Mouse (Mus musculus) midbrain, embryonic 11.5 days (tissue): ENCODE data around the gene Nt5c3b. TPM values are rescaled to one million over a fixed set of nuclear protein-coding genes. Genes with fewer than 3 reads are reported as not detected.

ENCODE experiments used
- ATAC-seq: fragments of 200-750 bp; cut with Nextera tagmentation; 2 replicates; pipeline ENCODE4 v1.8.0; 2017; ENCODE audit warnings: moderate TSS enrichment, moderate library complexity; ENCODE audit not compliant: low FRiP score
- DNase-seq: peaks from one replicate; pipeline ENCODE4 v3.0.0; 2015; ENCODE audit warnings: low spot score; ENCODE audit errors: missing footprints
- H3K27ac ChIP-seq: fragments of 300-500 bp; sonication (generic); 2 replicates; pipeline ENCODE4 v1.5.1; 2014; ENCODE audit warnings: low read depth, low read length
- H3K27me3 ChIP-seq: fragments of 300-500 bp; sonication (generic); 2 replicates; pipeline ENCODE4 v1.6.1; 2014; ENCODE audit warnings: mild to moderate bottlenecking, low read length, moderate library complexity, mixed read lengths; ENCODE audit not compliant: control insufficient read depth, insufficient read depth
- H3K36me3 ChIP-seq: fragments of 300-500 bp; sonication (generic); 2 replicates; pipeline ENCODE4 v1.6.1; 2014; ENCODE audit warnings: mild to moderate bottlenecking, low read length, moderate library complexity, mixed read lengths; ENCODE audit not compliant: control insufficient read depth, insufficient read depth
- H3K4me1 ChIP-seq: fragments of 300-500 bp; sonication (generic); 2 replicates; pipeline ENCODE4 v1.6.1; 2014; ENCODE audit warnings: low read length; ENCODE audit not compliant: control insufficient read depth, insufficient read depth
- H3K4me2 ChIP-seq: fragments of 300-500 bp; sonication (generic); 2 replicates; pipeline ENCODE4 v1.6.1; 2014; ENCODE audit warnings: mild to moderate bottlenecking, moderate library complexity
- H3K4me3 ChIP-seq: fragments of 300-500 bp; sonication (generic); 2 replicates; pipeline ENCODE4 v1.5.1; 2014; ENCODE audit warnings: low read depth, low read length
- H3K9ac ChIP-seq: fragments of 300-500 bp; sonication (generic); 2 replicates; pipeline ENCODE4 v1.6.1; 2014; ENCODE audit warnings: low read length
- H3K9me3 ChIP-seq: fragments of 300-500 bp; sonication (generic); 2 replicates; pipeline ENCODE4 v1.6.1; 2016; ENCODE audit warnings: low read length; ENCODE audit not compliant: control insufficient read depth
- WGBS: fragments of 180-500 bp; shearing (Covaris S2); extraction: QIAGEN DNeasy Blood & Tissue Kit; methylation state at CpG from one replicate; pipeline ENCODE4 v1.1.7; 2014; 5-methylcytosine and 5-hydroxymethylcytosine counted together
- microRNA-seq: library from miRNA; unstranded; fragments of <30 nt; microRNA quantifications from one replicate; pipeline ENCODE4, GENCODE M21; 2017
- polyA plus RNA-seq: library from polyadenylated mRNA; unstranded; fragments of >200 nt; fragmentation: Nextera tagmentation; extraction: Ambion mirVana; gene quantifications from 2 replicates; pipeline ENCODE4 v1.2.1, GENCODE M21; 2014

Gene Nt5c3b
- polyA plus RNA-seq, 1 experiment from 2014 or later, result 88.9 TPM

DNA sequence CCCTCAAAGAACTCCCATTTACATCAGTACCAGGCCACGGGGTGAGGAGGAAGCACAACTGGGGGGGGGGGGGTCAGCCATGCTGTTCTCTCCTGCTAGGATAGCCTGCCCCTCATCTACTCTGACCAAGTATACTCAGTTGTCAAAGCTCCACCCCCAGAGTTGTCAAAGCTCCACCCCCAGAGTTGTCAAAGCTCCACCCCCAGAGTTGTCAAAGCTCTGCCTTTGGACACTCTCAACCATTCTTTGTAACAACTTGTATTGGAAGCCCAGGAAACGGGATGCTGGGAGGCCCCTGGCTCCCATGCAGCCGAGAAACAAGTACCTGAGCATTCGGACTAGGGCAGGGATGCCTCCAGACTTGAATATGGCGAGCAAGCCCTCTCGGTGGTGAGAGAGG is 58.9 kb downstream of the Nt5c3b start:
- no peak for ATAC-seq
- no peaks in the 10 kb centered on the region for H3K36me3 ChIP-seq

DNA sequence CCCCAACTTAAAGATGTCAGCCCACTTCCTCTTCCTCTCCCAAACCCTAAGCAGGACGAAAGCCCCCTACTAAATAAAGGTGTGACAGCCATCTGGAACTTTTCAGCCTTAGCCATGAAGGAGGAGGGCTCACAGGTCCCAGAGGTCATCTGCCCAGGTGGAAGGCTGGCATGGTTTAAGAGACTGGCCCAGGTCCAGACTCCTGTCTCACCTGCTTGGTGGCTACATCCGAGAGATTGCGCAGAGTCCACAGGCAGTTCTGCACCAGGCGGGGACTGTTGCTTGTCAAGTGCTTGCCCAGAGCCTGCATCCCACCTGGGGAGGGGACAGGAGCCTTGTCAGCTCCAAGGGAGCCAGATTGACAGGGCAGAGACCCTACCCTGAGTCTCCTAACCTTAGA is 62.3 kb downstream of the Nt5c3b start:
- ATAC-seq, result no peak

More for the DNA sequence above, 58.9 kb downstream of the Nt5c3b start:
- WGBS, result 82% methylated on average over 6 of the region's 6 CpGs
- H3K4me1 ChIP-seq, result no peaks in the 10 kb centered on the region
- H3K27me3 ChIP-seq, result no peaks in the 10 kb centered on the region
- no peaks in the 10 kb centered on the region for H3K9me3 ChIP-seq
- no peak overlapping the region for H3K27ac ChIP-seq
- H3K4me3 ChIP-seq, result no peak overlapping the region
- H3K4me2 ChIP-seq, result no peak overlapping the region
- DNase-seq, result no peak
- H3K9ac ChIP-seq, result no peak overlapping the region

DNA sequence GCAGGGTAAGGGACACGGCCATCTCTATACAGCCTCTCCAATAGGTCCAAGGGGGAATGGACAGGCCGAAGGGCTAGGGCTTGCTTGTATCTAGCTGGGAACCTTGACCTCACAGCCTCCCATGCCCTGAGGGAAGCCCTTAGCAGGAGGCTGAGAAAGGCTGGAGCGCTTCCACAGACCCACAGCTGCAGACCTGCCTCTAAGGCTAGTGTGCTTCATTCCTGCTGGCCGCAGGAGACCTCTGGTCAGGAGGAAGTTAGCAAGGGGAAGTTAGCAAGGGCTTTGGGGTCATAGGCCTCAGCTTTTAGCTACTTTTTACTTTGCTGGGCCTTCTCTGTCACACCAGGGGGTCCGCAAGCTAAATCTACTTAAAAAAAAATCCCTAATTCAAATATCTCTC is 63.2 kb downstream of the Nt5c3b start:
- ATAC-seq (no peak), DNase-seq (no peak)
- no peak overlapping the region for H3K4me2 ChIP-seq
- H3K9me3 ChIP-seq, result no peaks in the 10 kb centered on the region
- no peaks in the 10 kb centered on the region for H3K4me1 ChIP-seq
- no peak overlapping the region for H3K27ac ChIP-seq
- WGBS, result 85% methylated on average over 5 of the region's 5 CpGs
- no peaks in the 10 kb centered on the region for H3K27me3 ChIP-seq
- no peak overlapping the region for H3K9ac ChIP-seq
- no peak overlapping the region for H3K4me3 ChIP-seq
- H3K36me3 ChIP-seq, result no peaks in the 10 kb centered on the region

More for the DNA sequence above, 62.3 kb downstream of the Nt5c3b start:
- Histone ChIP-seq H3K27me3 (no peaks in the 10 kb centered on the region), H3K9ac (no peak overlapping the region), H3K4me3 (no peak overlapping the region), H3K36me3 (no peaks in the 10 kb centered on the region), H3K4me2 (no peak overlapping the region), H3K9me3 (no peaks in the 10 kb centered on the region), H3K27ac (no peak overlapping the region), H3K4me1 (no peaks in the 10 kb centered on the region)
- DNase-seq, result no peak
- WGBS, result 89% methylated on average over 4 of the region's 4 CpGs

DNA sequence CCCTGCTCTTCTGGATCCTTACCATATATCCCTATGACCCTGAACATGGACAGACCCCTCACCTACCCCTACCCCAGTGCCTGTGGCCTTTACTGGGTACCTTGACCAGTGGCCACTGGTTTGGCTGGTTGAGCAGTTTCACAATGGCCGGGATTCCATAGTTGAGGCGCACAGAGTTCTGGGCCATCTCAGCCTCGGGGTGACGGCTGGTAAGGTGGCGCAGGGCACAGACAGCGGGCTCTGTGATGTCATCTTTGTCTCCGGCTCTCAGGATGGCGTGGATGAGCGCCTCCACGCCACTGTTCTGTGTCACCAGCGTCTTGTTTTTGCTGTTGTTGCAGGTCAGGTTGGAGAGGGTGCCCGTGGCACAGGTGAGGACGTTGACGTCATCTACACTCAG is 63.6 kb downstream of the Nt5c3b start:
- no peaks in the 10 kb centered on the region for H3K36me3 ChIP-seq
- no peaks in the 10 kb centered on the region for H3K4me1 ChIP-seq
- ATAC-seq (no peak), DNase-seq (no peak)
- H3K27me3 ChIP-seq, result no peaks in the 10 kb centered on the region
- WGBS, result 95% methylated on average over 14 of the region's 14 CpGs
- no peak overlapping the region for H3K9ac ChIP-seq
- H3K4me2 ChIP-seq, result no peak overlapping the region
- H3K4me3 ChIP-seq, result no peak overlapping the region
- no peaks in the 10 kb centered on the region for H3K9me3 ChIP-seq
- no peak overlapping the region for H3K27ac ChIP-seq

DNA sequence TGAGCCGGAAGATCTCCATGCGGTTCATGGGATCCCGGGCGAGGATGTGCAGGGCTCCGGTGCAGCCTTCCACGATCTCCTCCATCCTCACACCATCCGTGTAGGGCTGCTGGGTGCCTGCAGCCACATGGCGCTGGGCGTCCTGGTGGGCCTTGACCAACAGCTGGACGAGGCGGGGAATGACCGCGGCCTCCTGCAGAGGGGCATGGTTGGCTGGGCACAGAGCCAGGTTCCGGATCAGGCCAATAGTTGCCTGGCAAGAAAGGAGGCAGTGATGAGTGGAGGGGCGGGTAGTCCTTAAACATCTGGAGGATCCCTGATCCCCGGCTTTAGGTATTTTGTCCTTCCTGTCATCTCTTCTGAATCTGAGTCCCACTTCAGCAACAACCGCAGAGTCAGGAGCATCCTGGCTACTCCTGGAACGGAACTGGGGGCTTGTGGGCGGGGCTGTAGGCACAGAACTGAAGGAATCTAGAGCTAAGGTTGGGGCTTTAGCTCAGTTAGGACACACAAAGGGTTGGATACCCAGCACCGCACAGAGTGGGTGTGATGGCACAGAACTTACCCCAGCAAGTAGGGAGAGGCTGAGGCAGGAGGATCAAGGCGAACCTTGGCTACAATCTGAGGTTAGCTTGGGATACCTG is 64.7 kb downstream of the Nt5c3b start:
- Histone ChIP-seq H3K9ac (no peak overlapping the region), H3K4me3 (no peak overlapping the region), H3K27me3 (no peaks in the 10 kb centered on the region), H3K36me3 (no peaks in the 10 kb centered on the region), H3K9me3 (no peaks in the 10 kb centered on the region), H3K27ac (no peak overlapping the region), H3K4me2 (no peak overlapping the region), H3K4me1 (no peaks in the 10 kb centered on the region)
- no peak for DNase-seq
- 92% methylated on average over 21 of the region's 21 CpGs for WGBS
- ATAC-seq, result no peak

DNA sequence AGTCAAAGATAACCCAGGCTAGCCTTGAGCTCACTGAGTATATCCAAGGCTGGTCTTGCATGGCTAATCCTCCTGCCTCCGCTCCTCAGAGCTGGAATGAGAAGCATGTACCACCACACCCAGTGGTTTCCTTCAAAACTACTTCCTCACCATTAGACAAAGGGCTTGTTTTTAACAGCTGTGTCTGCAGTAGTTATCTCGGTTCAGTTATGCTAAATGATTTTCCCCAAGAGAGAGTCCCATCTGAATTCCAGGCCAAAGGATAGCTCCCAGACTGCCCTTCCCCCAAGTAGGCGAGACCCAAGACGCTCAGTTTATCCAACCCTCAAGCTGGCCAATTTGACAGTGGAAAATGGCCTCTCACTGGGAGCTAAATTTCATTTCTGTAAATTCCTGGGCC is 65.6 kb downstream of the Nt5c3b start:
- Histone ChIP-seq H3K4me2 (no peak overlapping the region), H3K4me1 (no peaks in the 10 kb centered on the region), H3K36me3 (no peaks in the 10 kb centered on the region), H3K9me3 (no peaks in the 10 kb centered on the region), H3K9ac (no peak overlapping the region), H3K27me3 (no peaks in the 10 kb centered on the region), H3K27ac (no peak overlapping the region), H3K4me3 (no peak overlapping the region)
- ATAC-seq, result no peak
- WGBS, result 82% methylated on average over 4 of the region's 4 CpGs
- no peak for DNase-seq

DNA sequence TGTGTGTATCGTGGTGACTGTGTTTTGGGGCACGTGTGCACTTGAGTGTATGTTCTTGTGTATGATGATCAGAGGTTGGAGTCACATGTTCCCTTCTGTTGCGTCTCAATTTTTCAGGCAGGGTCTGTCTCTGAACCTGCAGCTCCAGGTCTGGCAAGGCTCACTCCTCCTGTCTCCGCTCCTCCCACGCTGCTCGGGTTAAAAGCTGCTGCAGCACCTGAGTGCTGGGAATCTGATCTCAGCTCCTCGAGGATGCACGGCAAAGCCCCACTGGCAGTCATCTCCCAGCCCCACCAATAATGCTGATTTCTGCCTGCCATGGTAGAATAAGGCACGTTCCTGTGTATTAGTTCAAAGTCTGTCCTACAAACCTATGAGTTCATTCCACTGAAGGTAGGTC is 66.5 kb downstream of the Nt5c3b start:
- Histone ChIP-seq H3K9me3 (no peaks in the 10 kb centered on the region), H3K9ac (no peak overlapping the region), H3K27me3 (no peaks in the 10 kb centered on the region), H3K27ac (no peak overlapping the region), H3K4me1 (no peaks in the 10 kb centered on the region), H3K4me3 (no peak overlapping the region), H3K4me2 (no peak overlapping the region), H3K36me3 (no peaks in the 10 kb centered on the region)
- no peak for DNase-seq
- WGBS, result 88% methylated on average over 9 of the region's 9 CpGs
- no peak for ATAC-seq

Small RNAs within 50 kb of the gene (microRNA-seq; reads per million reads assigned to microRNA genes)
- gene Gm27374 (not detected), gene Mir7116 (0.76 reads per million)

Other genes with a start within 250 kb of the Nt5c3b start
- not detected in 2 replicates for gene Krt9, start 248.6 kb downstream of the Nt5c3b start, polyA plus RNA-seq
- gene Krt14, start 234.3 kb downstream of the Nt5c3b start, polyA plus RNA-seq, result 1.2 and 1.5 TPM in 2 replicates
- not detected in 2 replicates for gene Krt16, start 192.9 kb downstream of the Nt5c3b start, polyA plus RNA-seq
- gene Krt17, start 180.8 kb downstream of the Nt5c3b start, polyA plus RNA-seq, result 0.21 TPM in 1 of 2 replicates, not detected in the other
- gene Krt42, start 171.9 kb downstream of the Nt5c3b start, polyA plus RNA-seq, result not detected in 2 replicates
- 1,701 and 1,853 TPM in 2 replicates for gene Eif1, start 121.9 kb downstream of the Nt5c3b start, polyA plus RNA-seq
- gene Gast, start 107.4 kb downstream of the Nt5c3b start, polyA plus RNA-seq, result 0.68 and 0.79 TPM in 2 replicates
- 16.4 TPM in 2 replicates for gene Hap1, start 85.7 kb downstream of the Nt5c3b start, polyA plus RNA-seq
- 23.5 and 25.2 TPM in 2 replicates for gene Jup, start 44.0 kb downstream of the Nt5c3b start, polyA plus RNA-seq
- gene P3h4, start 27.0 kb downstream of the Nt5c3b start, polyA plus RNA-seq, result 19.3 and 19.7 TPM in 2 replicates
- 33.0 and 36.2 TPM in 2 replicates for gene Fkbp10, start 26.1 kb downstream of the Nt5c3b start, polyA plus RNA-seq
- 0.44 and 0.61 TPM in 2 replicates for gene Klhl10, start 109 bp upstream of the Nt5c3b start, polyA plus RNA-seq
- 13.8 and 14.0 TPM in 2 replicates for gene Klhl11, start 30.9 kb upstream of the Nt5c3b start, polyA plus RNA-seq
- gene Acly, start 86.2 kb upstream of the Nt5c3b start, polyA plus RNA-seq, result 298 and 314 TPM in 2 replicates
- 1.4 and 1.8 TPM in 2 replicates for gene Ttc25, start 103.8 kb upstream of the Nt5c3b start, polyA plus RNA-seq
- 15.7 and 16.9 TPM in 2 replicates for gene Cnp, start 133.1 kb upstream of the Nt5c3b start, polyA plus RNA-seq
- gene Nkiras2, start 177.4 kb upstream of the Nt5c3b start, polyA plus RNA-seq, result 96.4 and 110 TPM in 2 replicates
- 96.1 TPM in 2 replicates for gene Dnajc7, start 178.4 kb upstream of the Nt5c3b start, polyA plus RNA-seq